Mouse (Mus musculus): ENCODE results near the gene Shcbp1.
"Not testable (repeated sequence)": the region's sequence is repeated elsewhere in the genome, so short reads cannot be mapped to it uniquely, and the experiment has no call there.

The Shcbp1 gene

DNA sequence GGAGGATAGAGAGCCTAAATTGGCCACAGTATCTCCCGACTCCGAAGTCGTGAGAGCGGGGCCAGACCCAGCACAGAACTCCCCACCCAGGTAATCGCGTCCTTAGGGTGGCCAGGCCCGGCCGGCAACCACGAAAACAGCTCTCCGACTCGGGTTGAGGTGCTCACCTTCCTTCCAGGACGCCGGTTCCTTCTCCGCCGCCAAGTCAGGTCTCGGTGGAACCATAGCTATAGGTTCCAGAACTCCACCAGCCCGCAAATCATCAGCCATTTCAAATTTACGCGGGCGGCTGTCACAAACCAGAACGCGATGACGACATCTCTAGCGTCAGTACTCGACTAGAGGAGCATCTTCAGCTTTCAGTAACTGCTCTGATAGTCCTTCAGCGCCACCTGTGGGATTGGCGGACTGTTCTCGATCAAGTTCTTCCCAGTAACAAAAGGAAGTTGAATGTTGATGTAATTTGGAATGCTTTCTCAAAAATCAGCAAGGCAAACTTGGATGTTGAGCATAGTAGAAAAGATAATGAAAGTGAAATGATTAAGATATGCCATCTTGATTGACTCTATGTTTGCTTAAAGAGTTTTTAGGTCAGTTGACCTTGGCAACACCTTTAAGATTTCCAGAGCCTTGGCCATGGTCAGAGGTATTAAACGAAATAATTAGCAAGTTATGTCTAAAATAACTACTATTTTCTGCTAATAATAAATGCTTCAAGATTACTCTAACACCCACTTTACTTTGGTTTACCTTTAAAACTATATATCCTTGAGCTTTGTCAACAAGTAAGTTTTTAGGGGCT, at the start of gene Shcbp1:
Shcbp1 (minus strand) TSS at position 314 of the 802 bp plus-strand sequence.
- peak; percentile 98 for DNase-seq (ENCODE audit: low read depth)

- peak; percentile 3 for DNase-seq (ENCODE audit: low read depth)
These were observed 29.5 kb upstream of the Shcbp1 start for GRCm38 (mm10) chr8:4808831-4809230.

DNA sequence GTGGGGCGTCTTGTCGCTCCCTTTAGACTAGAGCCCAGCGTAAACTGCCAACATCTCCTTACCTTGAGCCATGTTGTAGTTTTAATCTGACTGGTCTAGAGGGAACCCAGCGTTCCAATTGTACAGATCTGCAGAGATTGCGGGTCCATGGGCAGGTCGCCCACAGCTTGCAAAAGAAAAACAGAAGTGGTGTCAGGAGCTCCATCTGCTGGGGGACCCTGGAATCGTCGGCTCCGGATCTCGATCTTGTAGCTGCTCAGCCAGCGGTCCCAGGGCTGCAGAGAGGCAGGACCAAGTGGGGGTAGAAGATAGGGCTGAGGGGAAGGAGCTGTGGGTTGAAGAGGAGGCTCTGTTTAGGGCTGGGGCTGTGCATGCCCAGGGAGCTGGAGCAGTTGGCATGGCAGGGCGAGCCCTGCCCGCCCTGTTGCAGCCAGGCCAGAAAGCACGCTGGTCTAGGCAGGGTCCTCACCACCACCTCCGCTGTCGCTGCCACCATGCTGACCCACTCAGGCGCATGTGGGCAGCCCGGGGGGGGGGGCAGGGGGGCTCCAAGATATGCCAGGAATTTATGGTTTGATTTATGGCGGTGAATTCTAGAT, 21.3 kb upstream of the Shcbp1 start:
- peak; percentile 80 for DNase-seq (ENCODE audit: low read depth)

DNA sequence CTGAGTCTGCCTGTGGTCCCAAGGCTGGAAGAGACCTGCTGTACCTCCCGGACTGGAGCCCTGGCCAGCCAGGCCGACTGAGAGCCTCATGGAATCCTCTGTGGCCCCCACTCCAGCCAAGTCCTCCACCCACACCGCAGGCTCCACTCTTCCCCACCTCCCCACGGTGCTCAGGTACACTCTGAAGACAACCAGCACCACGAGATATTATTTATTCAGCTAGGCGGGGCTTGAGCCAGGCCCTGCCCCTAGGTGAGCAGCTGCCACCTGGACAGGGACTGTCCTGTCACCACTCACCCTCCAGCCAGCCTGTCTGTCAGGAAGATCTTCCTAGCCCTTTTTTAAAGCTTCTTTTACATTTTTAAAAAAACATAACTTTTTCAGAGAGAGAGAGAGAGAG, 1.1 kb downstream of the Shcbp1 start:
- no peak for DNase-seq (ENCODE audit: low read depth)

- no peak for DNase-seq (ENCODE audit: low read depth)
These were observed 14.6 kb downstream of the Shcbp1 start for GRCm38 (mm10) chr8:4764751-4765150.

GRCm38 (mm10) chr8:4753048-4753447, 26.3 kb downstream of the Shcbp1 start:
- no peak for DNase-seq (ENCODE audit: low read depth)

DNA sequence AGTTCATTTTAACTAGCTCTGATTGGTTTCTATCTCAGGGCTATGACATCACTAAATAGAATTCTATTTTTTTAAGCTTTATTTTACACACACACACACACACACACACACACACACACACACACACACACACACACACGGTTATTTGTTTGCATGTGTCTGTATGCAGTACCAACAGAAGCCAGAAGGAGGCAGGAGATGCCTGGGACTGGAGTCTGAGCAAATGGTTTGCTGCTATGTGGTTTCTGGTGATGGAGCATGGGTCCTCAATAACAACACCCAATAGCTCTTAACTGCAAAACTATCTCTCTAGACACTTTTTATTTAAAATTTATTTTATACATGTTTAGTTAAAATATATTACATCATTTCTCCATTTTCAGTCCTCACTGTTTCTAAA, 48.4 kb downstream of the Shcbp1 start:
- peak; percentile 38 for DNase-seq (ENCODE audit: low read depth)

DNA sequence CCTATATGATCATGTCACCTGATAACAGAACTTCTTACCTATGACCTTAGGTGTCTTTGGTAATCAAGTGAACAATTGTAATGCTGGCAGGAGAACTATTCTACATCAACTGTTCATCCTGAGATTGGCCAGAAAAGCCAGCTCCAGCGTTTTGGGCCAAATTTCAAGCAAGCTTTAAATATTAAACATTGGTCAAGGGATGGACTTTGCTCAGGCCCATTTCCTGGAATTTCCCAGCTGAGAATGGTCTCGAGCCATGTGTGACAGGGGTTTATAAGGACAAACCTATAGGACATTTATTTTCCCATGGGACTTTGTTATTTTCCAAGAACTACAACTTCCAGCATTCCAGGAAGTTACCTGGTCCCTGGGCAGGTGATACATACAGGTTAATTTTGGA, 63.8 kb downstream of the Shcbp1 start:
- no peak for DNase-seq (ENCODE audit: low read depth)

GRCm38 (mm10) chr8:4708346-4708745, 71.0 kb downstream of the Shcbp1 start:
- not testable (repeated sequence) for DNase-seq (ENCODE audit: low read depth)

- DNase-seq (ENCODE audit: low read depth), result not testable (repeated sequence)
These were observed 71.5 kb downstream of the Shcbp1 start for GRCm38 (mm10) chr8:4707916-4708315.

GRCm38 (mm10) chr8:4691634-4692033, 87.7 kb downstream of the Shcbp1 start:
- DNase-seq (ENCODE audit: low read depth), result no peak
